Mouse (Mus musculus) E14TG2a.4 (cell line): ENCODE data around the gene Npnt.

Experiments used
- H3K27me3 ChIP-seq: 2 replicates; pipeline ENCODE4 v1.6.1; 2014; ENCODE audit warnings: low read length, control low read depth; ENCODE audit not compliant: insufficient read depth
- H3K36me3 ChIP-seq: 2 replicates; pipeline ENCODE4 v1.6.1; 2014; ENCODE audit warnings: low read length, control low read depth; ENCODE audit not compliant: insufficient read depth
- H3K4me1 ChIP-seq: replicated peaks from 2 replicates; pipeline ENCODE4 v1.6.1; 2014; ENCODE audit warnings: low read depth, low read length, control low read depth
- H3K4me3 ChIP-seq: replicated peaks from 2 replicates; pipeline ENCODE4 v1.5.1; 2014; ENCODE audit warnings: mild to moderate bottlenecking, low read length
- H3K9me3 ChIP-seq: 2 replicates; pipeline ENCODE4 v1.6.1; 2014; ENCODE audit warnings: low read length, control low read depth
- CTCF ChIP-seq: conservative IDR thresholded peaks from 2 replicates; pipeline ENCODE4 v1.5.1; 2014; ENCODE audit warnings: low read length
- NANOG ChIP-seq: IDR thresholded peaks from 2 replicates; pipeline ENCODE4 v1.6.1; 2014; ENCODE audit warnings: borderline replicate concordance, low read length, mixed read lengths
- POU5F1 ChIP-seq: IDR thresholded peaks from 2 replicates; pipeline ENCODE4 v1.6.1; 2014; ENCODE audit warnings: low read length, borderline replicate concordance

The Npnt gene

DNA sequence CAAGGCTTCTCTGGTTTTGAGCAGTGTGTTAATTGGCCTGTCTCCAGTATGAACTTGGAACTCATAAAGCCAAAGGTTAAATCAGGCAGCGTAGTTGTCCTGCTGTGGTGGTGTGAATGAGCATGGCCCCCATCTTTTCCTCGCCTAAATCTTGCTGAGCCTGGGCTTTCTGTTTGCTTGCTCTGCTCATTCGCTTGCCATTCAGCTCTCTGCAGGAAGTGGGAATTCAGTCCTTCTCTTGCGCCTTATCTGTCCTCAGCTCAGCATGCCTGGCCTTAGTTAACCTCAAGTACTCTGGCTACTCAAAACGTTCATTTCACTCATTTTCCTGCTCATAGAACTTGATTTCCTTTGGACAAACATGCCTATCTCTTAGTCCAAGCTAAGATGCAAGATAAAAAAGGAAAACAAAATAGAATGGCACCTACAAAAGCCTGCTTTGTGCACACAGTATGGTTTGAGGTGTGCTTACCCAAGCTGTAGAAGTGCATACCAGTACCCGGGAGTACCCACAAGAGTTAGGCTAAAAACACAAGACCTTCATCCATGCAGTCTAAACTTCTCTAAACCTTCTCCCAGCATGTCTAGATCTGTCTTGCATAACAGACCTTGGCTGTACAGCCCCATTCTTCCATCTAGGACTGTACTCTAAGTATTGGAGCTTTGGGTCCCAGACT, 114.8 kb downstream of the Npnt start:
- Histone ChIP-seq H3K27me3 (no peaks in the 10 kb centered on the region), H3K9me3 (no peaks in the 10 kb centered on the region), H3K4me3 (no peak overlapping the region), H3K4me1 (no peaks in the 10 kb centered on the region), H3K36me3 (peaks cover 15% of the 10 kb centered on the region)
- TF ChIP-seq POU5F1 (no peak), NANOG (no peak), CTCF (no peak)
